Mouse (Mus musculus) Muller cell, postnatal 12 days (primary cell): ENCODE data around the gene Tmem82.
"Not testable (repeated sequence)": the region's sequence is repeated elsewhere in the genome, so short reads cannot be mapped to it uniquely, and the experiment has no call there.

ENCODE experiments used
- DNase-seq: peaks from one replicate; pipeline ENCODE4 v3.0.0-alpha.2; 2015; ENCODE audit errors: inconsistent ontology term

Gene Tmem82

GRCm38 (mm10) chr4:141578833-141579232 lies 39.6 kb downstream of the Tmem82 start:
- DNase-seq = no peak

GRCm38 (mm10) chr4:141576877-141577276 lies 41.6 kb downstream of the Tmem82 start:
- DNase-seq = no peak

GRCm38 (mm10) chr4:141576404-141576803 lies 42.0 kb downstream of the Tmem82 start:
- no peak for DNase-seq

- peak; percentile 80 for DNase-seq
Observed at GRCm38 (mm10) chr4:141574789-141575702, 43.4 kb downstream of the Tmem82 start.

- peak; percentile 89 for DNase-seq
Observed at GRCm38 (mm10) chr4:141573359-141573966, 45.0 kb downstream of the Tmem82 start.

- DNase-seq = no peak
Observed at GRCm38 (mm10) chr4:141572668-141573358, 45.6 kb downstream of the Tmem82 start.

- no peak for DNase-seq
Observed at GRCm38 (mm10) chr4:141571934-141572333, 46.5 kb downstream of the Tmem82 start.

GRCm38 (mm10) chr4:141571337-141571739 lies 47.1 kb downstream of the Tmem82 start:
- DNase-seq = no peak

GRCm38 (mm10) chr4:141570821-141571220 lies 47.6 kb downstream of the Tmem82 start:
- no peak for DNase-seq

GRCm38 (mm10) chr4:141570004-141570403 lies 48.4 kb downstream of the Tmem82 start:
- peak; percentile 91 for DNase-seq

- DNase-seq = no peak
Observed at GRCm38 (mm10) chr4:141568966-141569365, 49.5 kb downstream of the Tmem82 start.

- DNase-seq = not testable (repeated sequence)
Observed at GRCm38 (mm10) chr4:141567174-141567573, 51.3 kb downstream of the Tmem82 start.

- no peak for DNase-seq
Observed at GRCm38 (mm10) chr4:141566187-141566586, 52.2 kb downstream of the Tmem82 start.

GRCm38 (mm10) chr4:141565325-141565724 lies 53.1 kb downstream of the Tmem82 start:
- DNase-seq = peak; percentile 87

- DNase-seq = no peak
Observed at GRCm38 (mm10) chr4:141564660-141565059, 53.8 kb downstream of the Tmem82 start.

GRCm38 (mm10) chr4:141564209-141564608 lies 54.2 kb downstream of the Tmem82 start:
- DNase-seq = no peak
